Comparison of ENCODE assay signal across 7 mouse cellular contexts in the genomic region with DNA sequence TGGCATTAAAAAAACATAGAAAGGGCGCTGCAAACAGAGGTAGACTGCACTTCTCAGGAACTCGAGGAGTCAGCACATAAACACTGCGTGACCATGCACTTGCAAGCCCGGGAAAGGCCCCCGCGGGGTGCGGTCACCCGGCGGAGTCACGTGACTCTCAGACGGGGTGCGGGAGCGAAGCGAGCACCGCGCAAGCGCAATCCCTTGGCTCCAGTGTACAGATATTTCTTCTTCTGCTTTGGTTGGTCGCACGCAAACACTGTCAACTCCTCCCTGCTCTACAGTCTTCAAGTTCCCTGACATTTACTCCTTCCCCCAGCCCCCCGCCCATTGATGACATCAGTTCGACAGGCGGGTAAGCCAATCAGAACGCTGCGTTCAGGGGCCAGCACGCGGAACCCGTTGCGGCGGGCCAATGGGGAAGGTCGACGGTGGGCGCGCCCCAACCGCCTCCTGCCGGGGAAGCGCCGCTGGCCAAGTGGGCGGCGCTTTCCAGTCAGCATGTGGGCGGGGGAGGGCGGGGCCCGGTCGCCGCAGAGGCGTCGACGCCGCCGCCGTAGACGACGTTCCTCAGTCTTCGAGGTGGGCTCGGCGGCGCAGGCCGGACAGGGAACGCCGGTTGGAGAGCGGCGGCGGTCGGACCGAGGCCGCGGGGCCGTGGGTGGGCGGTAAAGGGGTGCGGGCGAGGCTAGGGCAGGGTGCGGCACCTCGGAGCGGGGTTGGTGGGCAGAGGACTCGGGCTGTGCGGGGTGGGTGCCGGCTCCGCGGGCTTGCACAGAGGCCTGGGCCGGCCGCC. TPM values are rescaled to one million over a fixed set of nuclear protein-coding genes. Genes with fewer than 3 reads are reported as not detected.
A peak's percentile ranks its signal among the peaks of the same experiment; 100 is the strongest.
DNase-seq lines count a peak whose midpoint lies in the region; ATAC-seq and TF ChIP-seq lines count a peak whose summit lies in the region.

A gene (plus strand): TSS at position 537 of the 796 bp plus-strand sequence.

- peak; percentile 97 for DNase-seq in adrenal gland, postnatal 10 days
- DNase-seq in embryonic facial prominence, embryonic 10.5 days (ENCODE audit: low spot score) = peak; percentile 99
- peak; percentile 94 for DNase-seq in gonadal fat pad, adult 2 months (ENCODE audit: low read depth)
- peak; percentile 98 for DNase-seq in left cerebral cortex, postnatal 4 days

- peak within 1 kb of the TSS; percentile 91 for H3K4me3 ChIP-seq in embryonic facial prominence, embryonic 10.5 days
- peak within 1 kb of the TSS; percentile 92 for H3K4me3 ChIP-seq in intestine, postnatal 0 days (ENCODE audit: low read depth, low read length)
- peak within 1 kb of the TSS; percentile 99 for H3K4me3 ChIP-seq in midbrain, embryonic 12.5 days
- H3K4me3 ChIP-seq in small intestine, adult 2 months (ENCODE audit: low read depth, low read length) = peak within 1 kb of the TSS; percentile 97

- no peaks in the 10 kb centered on the region for H3K9me3 ChIP-seq in embryonic facial prominence, embryonic 10.5 days
- no peaks in the 10 kb centered on the region for H3K9me3 ChIP-seq in intestine, postnatal 0 days (ENCODE audit: control insufficient read depth)
- no peaks in the 10 kb centered on the region for H3K9me3 ChIP-seq in midbrain, embryonic 12.5 days

- no peaks in the 10 kb centered on the region for H3K27me3 ChIP-seq in embryonic facial prominence, embryonic 10.5 days (replicated peaks; ENCODE audit: low read depth, poor library complexity, severe bottlenecking)
- no peaks in the 10 kb centered on the region for H3K27me3 ChIP-seq in intestine, postnatal 0 days (replicated peaks; ENCODE audit: control insufficient read depth, insufficient read depth, low read length)
- H3K27me3 ChIP-seq in midbrain, embryonic 12.5 days = no peaks in the 10 kb centered on the region
- H3K27me3 ChIP-seq in small intestine, adult 2 months (ENCODE audit: control insufficient read depth, insufficient read depth, low read length) = no peaks in the 10 kb centered on the region

- ATAC-seq in intestine, postnatal 0 days = peak; percentile 95
- ATAC-seq in midbrain, embryonic 12.5 days (ENCODE audit: low FRiP score, low read depth) = peak; percentile 95

- peak within 1 kb of the TSS; percentile 90 for H3K4me2 ChIP-seq in intestine, postnatal 0 days (replicated peaks; ENCODE audit: low read depth)
- H3K4me2 ChIP-seq in midbrain, embryonic 12.5 days (replicated peaks) = peak within 1 kb of the TSS; percentile 88

- peaks cover 34% of the 10 kb centered on the region for H3K36me3 ChIP-seq in embryonic facial prominence, embryonic 10.5 days (replicated peaks)
- no peaks in the 10 kb centered on the region; the same call in 1 of the 2 replicates for H3K36me3 ChIP-seq in intestine, postnatal 0 days (ENCODE audit: control insufficient read depth, insufficient read depth)
- H3K36me3 ChIP-seq in midbrain, embryonic 12.5 days = peaks cover 11% of the 10 kb centered on the region; the same call in 1 of the 2 replicates
- H3K36me3 ChIP-seq in small intestine, adult 2 months (ENCODE audit: control insufficient read depth, insufficient read depth, low read length) = peaks cover 11% of the 10 kb centered on the region; the same call in 1 of the 2 replicates

- peaks cover 25% of the 10 kb centered on the region for H3K4me1 ChIP-seq in embryonic facial prominence, embryonic 10.5 days
- 0 out of 2 replicates have a peak, but pooled peaks cover 6% of the 10 kb centered on the region for H3K4me1 ChIP-seq in intestine, postnatal 0 days (replicated peaks; ENCODE audit: control insufficient read depth, insufficient read depth, low read length)
- peaks cover 24% of the 10 kb centered on the region for H3K4me1 ChIP-seq in midbrain, embryonic 12.5 days
- no peaks in the 10 kb centered on the region; the same call in 1 of the 2 replicates for H3K4me1 ChIP-seq in small intestine, adult 2 months (ENCODE audit: control insufficient read depth, insufficient read depth, insufficient read length, low read length)

- WGBS in embryonic facial prominence, embryonic 10.5 days = under 1% methylated on average over 80 of the region's 80 CpGs
- WGBS in intestine, postnatal 0 days = under 1% methylated on average over 77 of the region's 80 CpGs
- under 1% methylated on average over 74 of the region's 80 CpGs for WGBS in midbrain, embryonic 12.5 days
- WGBS in small intestine, adult 2 months = under 1% methylated on average over 80 of the region's 80 CpGs

- TF ChIP-seq CTCF in intestine, postnatal 0 days (IDR thresholded peaks at IDR 0.05; ENCODE audit: low read depth) = peak; percentile 39
- TF ChIP-seq CTCF in small intestine, adult 2 months (IDR thresholded peaks at IDR 0.05; ENCODE audit: extremely low read depth, insufficient read length, insufficient replicate concordance, low read depth, low read length) = no peak

- intact Hi-C loops in left cerebral cortex, postnatal 4 days (cut with DNase I) = no loop called here

- peak within 1 kb of the TSS; percentile 98 for H3K9ac ChIP-seq in intestine, postnatal 0 days (ENCODE audit: low read depth, low read length)
- peak within 1 kb of the TSS; percentile 100 for H3K9ac ChIP-seq in midbrain, embryonic 12.5 days (replicated peaks)

- peak within 1 kb of the TSS; percentile 96 for H3K27ac ChIP-seq in embryonic facial prominence, embryonic 10.5 days (replicated peaks)
- peak within 1 kb of the TSS; percentile 98 for H3K27ac ChIP-seq in intestine, postnatal 0 days (ENCODE audit: low read depth, low read length)
- H3K27ac ChIP-seq in midbrain, embryonic 12.5 days (replicated peaks) = peak within 1 kb of the TSS; percentile 97
- H3K27ac ChIP-seq in small intestine, adult 2 months (ENCODE audit: insufficient read depth, low read depth, low read length) = peak within 1 kb of the TSS; percentile 98

- peak; percentile 95 for TF ChIP-seq POLR2A in small intestine, adult 2 months (IDR thresholded peaks at IDR 0.05; ENCODE audit: low read depth, low read length)

RNA-seq across cellular contexts. Expression of the gene that starts here (rescaled TPM):
- 10 to 100 TPM; 60.5 to 66.0 TPM for total RNA-seq in adrenal gland, postnatal 10 days (2021)
- 19.2 and 19.9 TPM in 2 replicates for polyA plus RNA-seq in embryonic facial prominence, embryonic 10.5 days (2016; fragmentation: Nextera tagmentation; extraction: Ambion mirVana)
- 25.6 and 29.4 TPM in 2 replicates for polyA plus RNA-seq in gonadal fat pad, adult 2 months (2012; rRNA removed)
- 14.3 and 15.1 TPM in 2 replicates for polyA plus RNA-seq in intestine, postnatal 0 days (2015; fragmentation: Nextera tagmentation; extraction: Ambion mirVana)
- total RNA-seq in left cerebral cortex, postnatal 4 days (2021) = 100 to 1,000 TPM; 127 TPM
- 39.0 and 43.9 TPM in 2 replicates for polyA plus RNA-seq in midbrain, embryonic 12.5 days (2016; fragmentation: Nextera tagmentation; extraction: Ambion mirVana)
- polyA plus RNA-seq in small intestine, adult 2 months (2012; rRNA removed) = 5.7 and 12.7 TPM in 2 replicates

Comparison
In these comparisons a context has a peak if more than half of its experiments do, and no peak if none do; other contexts are left out.
1. Peak in every context shown above with its lines: DNase-seq, ATAC-seq, H3K4me3 ChIP-seq and H3K27ac ChIP-seq.